Mouse (Mus musculus) CH12.LX (cell line): ENCODE data around the gene Klf15. TPM values are rescaled to one million over a fixed set of nuclear protein-coding genes. Genes with fewer than 3 reads are reported as not detected.

ENCODE experiments used
- DNase-seq: peaks from one replicate; pipeline ENCODE4 v3.0.0-alpha.2; 2013; ENCODE audit errors: extremely low read depth
- H3K27ac ChIP-seq: 2 replicates; pipeline ENCODE4 v1.5.1; 2012; ENCODE audit warnings: low read depth, mild to moderate bottlenecking, control low read depth, moderate library complexity; ENCODE audit not compliant: insufficient read depth
- H3K27me3 ChIP-seq: replicated peaks from 2 replicates; pipeline ENCODE3; 2012; ENCODE audit warnings: inconsistent platforms
- H3K36me3 ChIP-seq, 2 experiments: replicated peaks in 1 of 2; 2 replicates each; pipeline versions ENCODE3 to v1.6.1; 2012; ENCODE audit warnings: inconsistent platforms in 1 of 2, low read length in 1 of 2, mild to moderate bottlenecking in 1 of 2, mixed read lengths in 1 of 2, moderate library complexity in 1 of 2; ENCODE audit not compliant: control insufficient read depth in 1 of 2, insufficient read depth in 1 of 2
- H3K4me1 ChIP-seq, 2 experiments: 2 replicates each; pipeline ENCODE4 v1.6.1; 2012; ENCODE audit warnings: inconsistent platforms in 1 of 2, moderate library complexity in 1 of 2; ENCODE audit not compliant: insufficient read depth in 2 of 2, control insufficient read depth in 1 of 2
- H3K4me2 ChIP-seq: 2 replicates; pipeline ENCODE4 v1.6.1; 2012; ENCODE audit warnings: low read depth, mild to moderate bottlenecking, control low read depth; ENCODE audit not compliant: poor library complexity, insufficient read depth, severe bottlenecking
- H3K4me3 ChIP-seq, 3 experiments: fragments of 150-350 bp in 1 of 3; sonication (generic) in 1 of 3; replicated peaks in 1 of 3; 2 replicates each; pipeline versions ENCODE3 to v1.5.1; 2011 to 2012; ENCODE audit warnings: low read depth in 2 of 3, low read length in 2 of 3, mild to moderate bottlenecking in 2 of 3, moderate library complexity in 2 of 3, control low read depth in 1 of 3, improper control_type of control experiment in 1 of 3, inconsistent platforms in 1 of 3, mixed read lengths in 1 of 3; ENCODE audit not compliant: poor library complexity in 1 of 3
- H3K79me2 ChIP-seq: replicated peaks from 2 replicates; pipeline ENCODE4 v1.6.1; 2012; ENCODE audit warnings: mild to moderate bottlenecking, moderate library complexity; ENCODE audit not compliant: control insufficient read depth, poor library complexity, insufficient read depth, severe bottlenecking; ENCODE audit errors: extremely low read depth
- H3K9ac ChIP-seq: 2 replicates; pipeline ENCODE4 v1.6.1; 2012; ENCODE audit warnings: low read depth, mild to moderate bottlenecking, control low read depth, moderate library complexity; ENCODE audit not compliant: insufficient read depth
- H3K9me3 ChIP-seq: replicated peaks from 2 replicates; pipeline ENCODE3; 2012; ENCODE audit warnings: low read length, inconsistent platforms, mixed read lengths
- CHD1 ChIP-seq: IDR thresholded peaks from 2 replicates; pipeline ENCODE4 v1.6.1; 2012; ENCODE audit warnings: low read depth, low read length, improper control_type of control experiment, inconsistent platforms
- CHD2 ChIP-seq: IDR thresholded peaks from 2 replicates; pipeline ENCODE4 v1.6.1; 2011; ENCODE audit warnings: low read length, improper control_type of control experiment
- CTCF ChIP-seq, 2 experiments: IDR thresholded peaks in 1 of 2; conservative IDR thresholded peaks in 1 of 2; 2 replicates each; pipeline ENCODE4 v1.5.1; 2011 to 2012; ENCODE audit warnings: low read depth in 2 of 2, low read length in 2 of 2, improper control_type of control experiment in 1 of 2, inconsistent platforms in 1 of 2, mild to moderate bottlenecking in 1 of 2, moderate library complexity in 1 of 2
- E2F4 ChIP-seq: IDR thresholded peaks from 2 replicates; pipeline ENCODE4 v1.6.1; 2011; ENCODE audit warnings: low read depth, low read length, improper control_type of control experiment; ENCODE audit not compliant: insufficient replicate concordance
- EP300 ChIP-seq: IDR thresholded peaks from 2 replicates; pipeline ENCODE4 v1.6.1; 2011; ENCODE audit warnings: low read length, improper control_type of control experiment
- GABPA ChIP-seq: IDR thresholded peaks from 2 replicates; pipeline ENCODE4 v1.6.1; 2012; ENCODE audit warnings: low read depth, low read length, improper control_type of control experiment, inconsistent platforms; ENCODE audit not compliant: insufficient replicate concordance
- HCFC1 ChIP-seq: IDR thresholded peaks from 2 replicates; pipeline ENCODE4 v1.6.1; 2012; ENCODE audit warnings: low read depth, mild to moderate bottlenecking, inconsistent platforms, low read length, improper control_type of control experiment
- JUND ChIP-seq: conservative IDR thresholded peaks from 2 replicates; pipeline ENCODE4 v1.6.1; 2011; ENCODE audit warnings: low read depth, low read length, improper control_type of control experiment
- MAZ ChIP-seq: IDR thresholded peaks from 2 replicates; pipeline ENCODE4 v1.6.1; 2012; ENCODE audit warnings: low read depth, mild to moderate bottlenecking, inconsistent platforms, low read length, improper control_type of control experiment, moderate library complexity
- MEF2A ChIP-seq: IDR thresholded peaks from 2 replicates; pipeline ENCODE4 v1.6.1; 2014; ENCODE audit warnings: low read depth, mild to moderate bottlenecking, inconsistent platforms, low read length, improper control_type of control experiment, borderline replicate concordance
- MXI1 ChIP-seq: IDR thresholded peaks from 2 replicates; pipeline ENCODE4 v1.6.1; 2011; ENCODE audit warnings: mild to moderate bottlenecking, low read depth, low read length, improper control_type of control experiment
- MYC ChIP-seq: IDR thresholded peaks from 2 replicates; pipeline ENCODE4 v1.6.1; 2011; ENCODE audit warnings: low read depth, mild to moderate bottlenecking, improper control_type of control experiment, low read length
- NELFE ChIP-seq: IDR thresholded peaks from 2 replicates; pipeline ENCODE4 v1.6.1; 2011; ENCODE audit warnings: low read depth, low read length, improper control_type of control experiment
- PAX5 ChIP-seq: IDR thresholded peaks from 2 replicates; pipeline ENCODE4 v1.6.1; 2012; ENCODE audit warnings: low read length, inconsistent platforms, mixed read lengths
- SIN3A ChIP-seq: IDR thresholded peaks from 2 replicates; pipeline ENCODE4 v1.6.1; 2012; ENCODE audit warnings: low read length, improper control_type of control experiment, inconsistent platforms
- SMC3 ChIP-seq: IDR thresholded peaks from 2 replicates; pipeline ENCODE4 v1.6.1; 2011; ENCODE audit warnings: low read depth, low read length, improper control_type of control experiment
- TBP ChIP-seq: conservative IDR thresholded peaks from 2 replicates; pipeline ENCODE4 v1.6.1; 2011; ENCODE audit warnings: low read depth, low read length, improper control_type of control experiment
- TCF12 ChIP-seq: IDR thresholded peaks from 2 replicates; pipeline ENCODE4 v1.6.1; 2014; ENCODE audit warnings: low read depth, mild to moderate bottlenecking, inconsistent platforms, low read length, improper control_type of control experiment
- USF1 ChIP-seq: IDR thresholded peaks from 2 replicates; pipeline ENCODE4 v1.6.1; 2014; ENCODE audit warnings: low read depth, mild to moderate bottlenecking, inconsistent platforms, low read length, improper control_type of control experiment
- USF2 ChIP-seq: conservative IDR thresholded peaks from 2 replicates; pipeline ENCODE4 v1.6.1; 2011; ENCODE audit warnings: low read depth, low read length, improper control_type of control experiment
- ZKSCAN1 ChIP-seq: IDR thresholded peaks from 2 replicates; pipeline ENCODE4 v1.6.1; 2012; ENCODE audit warnings: low read depth, inconsistent platforms, low read length, improper control_type of control experiment, borderline replicate concordance
- ZNF384 ChIP-seq: IDR thresholded peaks from 2 replicates; pipeline ENCODE4 v1.6.1; 2012; ENCODE audit warnings: low read depth, low read length, improper control_type of control experiment, inconsistent platforms
- dilution Hi-C: fragments of 300-500 bp; cut with MboI; formaldehyde crosslinking; loops from 2 replicates; pipeline ENCODE4 v1.14.3; 2020; ENCODE audit warnings: low sequenced_read_pairs; ENCODE audit not compliant: extremely low pct_unique_long_range_greater_than_20kb, extremely low pct_ligation_motif_present
- in situ Hi-C: fragments of 300-500 bp; cut with MboI; formaldehyde crosslinking; loops from 3 replicates; pipeline ENCODE4 v1.14.3; 2019; ENCODE audit warnings: low sequenced_read_pairs, low pct_ligation_motif_present, low pct_unique_long_range_greater_than_20kb, mixed read lengths
- polyA plus RNA-seq: library from polyadenylated mRNA; unstranded; fragments of >175 nt; gene quantifications from 2 replicates; pipeline ENCODE4 v1.2.1, GENCODE M21; 2012; ENCODE audit warnings: low read depth; ENCODE audit not compliant: insufficient read length
- total RNA-seq, 2 experiments: library from RNA; depleted of rRNA; stranded (reverse); fragments of 300-350 nt in 1 of 2; fragments of >200 nt in 1 of 2; gene quantifications; 2 replicates each; pipeline ENCODE4 v1.2.3; 2012 to 2014

The Klf15 gene
- total and polyA plus RNA-seq, 3 experiments, result not detected

- Histone ChIP-seq H3K4me1 (no peaks in the 10 kb centered on the region), H3K27ac (no peak overlapping the region), H3K9me3 (peaks cover 2% of the 10 kb centered on the region), H3K79me2 (no peaks in the 10 kb centered on the region), H3K4me3 (no peak overlapping the region), H3K27me3 (peaks cover 87% of the 10 kb centered on the region), H3K4me2 (no peak overlapping the region), H3K36me3 (no peaks in the 10 kb centered on the region), H3K9ac (no peak overlapping the region)
- no peak for DNase-seq
- in situ Hi-C loops, result no loop called here
- no peak for TF ChIP-seq E2F4
- TF ChIP-seq TBP, result no peak
- dilution Hi-C loops, result no loop called here
Observed at GRCm38 (mm10) chr6:90508197-90508624, 45.8 kb downstream of the Klf15 start.

- H3K4me3 ChIP-seq, result no peak overlapping the region
- in situ Hi-C loops (no loop called here), dilution Hi-C loops (no loop called here)
- no peaks in the 10 kb centered on the region for H3K4me1 ChIP-seq
- H3K27me3 ChIP-seq, result peaks cover 91% of the 10 kb centered on the region
- H3K9ac ChIP-seq, result no peak overlapping the region
- H3K79me2 ChIP-seq, result no peaks in the 10 kb centered on the region
- no peaks in the 10 kb centered on the region for H3K36me3 ChIP-seq
- peaks cover 2% of the 10 kb centered on the region for H3K9me3 ChIP-seq
- no peak overlapping the region for H3K27ac ChIP-seq
- H3K4me2 ChIP-seq, result no peak overlapping the region
- TF ChIP-seq MXI1 (no peak), ZKSCAN1 (no peak), MAZ (no peak), NELFE (no peak), PAX5 (no peak), GABPA (no peak), USF2 (no peak), JUND (no peak), E2F4 (no peak)
- no peak for DNase-seq
Observed at GRCm38 (mm10) chr6:90509085-90509484, 46.7 kb downstream of the Klf15 start.

- no peak overlapping the region for H3K27ac ChIP-seq
- H3K36me3 ChIP-seq, result no peaks in the 10 kb centered on the region
- H3K79me2 ChIP-seq, result no peaks in the 10 kb centered on the region
- no peak overlapping the region for H3K4me2 ChIP-seq
- in situ Hi-C loops, result no loop called here
- H3K4me1 ChIP-seq, result no peaks in the 10 kb centered on the region
- no peak overlapping the region for H3K4me3 ChIP-seq
- dilution Hi-C loops, result no loop called here
- no peak overlapping the region for H3K9ac ChIP-seq
- no peaks in the 10 kb centered on the region for H3K9me3 ChIP-seq
- DNase-seq, result no peak
- no peak for TF ChIP-seq NELFE
- TF ChIP-seq HCFC1, result no peak
- no peak for TF ChIP-seq ZNF384
- TF ChIP-seq EP300, result no peak
- no peak for TF ChIP-seq SMC3
- no peak for TF ChIP-seq TCF12
- no peak for TF ChIP-seq JUND
- TF ChIP-seq CTCF (conservative IDR thresholded peaks at IDR 0.05 in 1 of 2, IDR thresholded peaks at IDR 0.05 in 1 of 2; ENCODE audit: low read depth in 2 of 2, low read length in 2 of 2), result no peak
- no peak for TF ChIP-seq USF1
- TF ChIP-seq MEF2A, result no peak
- TF ChIP-seq CHD2, result no peak
- TF ChIP-seq CHD1, result no peak
- TF ChIP-seq SIN3A, result no peak
- TF ChIP-seq MYC, result no peak
- peaks cover 78% of the 10 kb centered on the region for H3K27me3 ChIP-seq
Observed at GRCm38 (mm10) chr6:90512416-90512815, 50.0 kb downstream of the Klf15 start.
